Mouse (Mus musculus): ENCODE measurements around the gene Klhl26. TPM values are rescaled to one million over a fixed set of nuclear protein-coding genes. Genes with fewer than 3 reads are reported as not detected.

The Klhl26 gene
- polyA plus RNA-seq, 1 experiment from 2014 or later: 19.1 TPM

GRCm38 (mm10) chr8:70507027-70507393 is 30.2 kb upstream of the Klhl26 start:
- H3K36me3 ChIP-seq: peaks cover 47% of the 10 kb centered on the region
- no peaks in the 10 kb centered on the region for H3K9me3 ChIP-seq
- peak overlapping the region; percentile 95; the same call in 1 of the 2 replicates for H3K27ac ChIP-seq
- no peak for DNase-seq (ENCODE audit: low spot score)
- H3K27me3 ChIP-seq (ENCODE audit: insufficient read depth, poor library complexity, severe bottlenecking): peaks cover 29% of the 10 kb centered on the region
- peak overlapping the region; percentile 64 for H3K4me3 ChIP-seq
- 63% methylated on average over 5 of the region's 5 CpGs for WGBS
- H3K4me1 ChIP-seq (replicated peaks): peaks cover 77% of the 10 kb centered on the region

DNA sequence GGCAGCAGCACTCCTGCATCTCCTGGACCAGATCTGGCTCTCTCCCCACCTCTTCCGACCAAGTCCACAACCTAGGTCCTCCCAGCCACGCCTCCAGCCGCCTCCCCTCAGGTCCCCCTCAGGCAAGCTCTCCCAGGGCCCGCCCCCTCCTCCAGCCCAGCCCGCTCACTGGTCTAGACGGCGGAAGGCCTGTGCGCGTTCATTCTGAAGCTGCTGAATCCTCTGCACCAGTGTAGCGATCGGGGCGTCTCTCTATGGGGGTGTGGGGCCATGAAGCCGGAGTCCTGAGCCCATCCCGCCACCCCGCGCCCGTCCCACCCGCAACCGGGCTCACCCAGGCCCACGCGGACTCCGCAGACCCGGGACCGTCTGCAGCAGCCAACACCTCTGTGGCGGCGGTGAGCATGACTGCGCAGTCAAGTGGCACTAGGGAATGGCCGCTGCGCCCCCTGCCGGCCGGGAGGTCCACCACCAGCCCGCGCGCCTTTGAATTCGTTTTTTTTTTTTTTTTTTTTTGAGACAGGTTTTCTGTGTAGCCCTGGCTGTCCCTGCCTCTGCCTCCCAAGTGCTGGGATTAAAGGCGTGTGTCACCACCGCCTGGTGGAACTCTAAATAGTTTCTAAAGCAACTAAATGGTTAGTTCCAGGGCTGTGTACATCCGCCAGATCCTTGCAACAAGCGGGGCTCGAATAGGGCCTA is 29.7 kb upstream of the Klhl26 start, which contains the start of gene Rex1bd:
Gene Rex1bd, minus strand, starts transcription at position 425 of the 699 bp plus-strand sequence.
- whole genome bisulfite sequencing: 3% methylated on average over 40 of the region's 40 CpGs
- Histone ChIP-seq H3K9me3 (no peaks in the 10 kb centered on the region), H3K4me3 (peak within 1 kb of the TSS; percentile 64), H3K4me1 (replicated peaks) (peaks cover 75% of the 10 kb centered on the region), H3K27ac (peak within 1 kb of the TSS; percentile 95), H3K36me3 (peaks cover 43% of the 10 kb centered on the region), H3K27me3 (ENCODE audit: insufficient read depth, poor library complexity, severe bottlenecking) (peaks cover 35% of the 10 kb centered on the region)
- DNase-seq (ENCODE audit: low spot score): peak; percentile 97

- WGBS: 39% methylated on average over 32 of the region's 32 CpGs
- DNase-seq (ENCODE audit: low spot score): no peak
- H3K27me3 ChIP-seq (ENCODE audit: insufficient read depth, poor library complexity, severe bottlenecking): peaks cover 41% of the 10 kb centered on the region
- H3K9me3 ChIP-seq: no peaks in the 10 kb centered on the region
- peaks cover 73% of the 10 kb centered on the region for H3K4me1 ChIP-seq (replicated peaks)
- peak overlapping the region; percentile 95 for H3K27ac ChIP-seq
- H3K36me3 ChIP-seq: peaks cover 43% of the 10 kb centered on the region
- peak overlapping the region; percentile 64 for H3K4me3 ChIP-seq
These were observed 29.0 kb upstream of the Klhl26 start for GRCm38 (mm10) chr8:70505698-70506327.

DNA sequence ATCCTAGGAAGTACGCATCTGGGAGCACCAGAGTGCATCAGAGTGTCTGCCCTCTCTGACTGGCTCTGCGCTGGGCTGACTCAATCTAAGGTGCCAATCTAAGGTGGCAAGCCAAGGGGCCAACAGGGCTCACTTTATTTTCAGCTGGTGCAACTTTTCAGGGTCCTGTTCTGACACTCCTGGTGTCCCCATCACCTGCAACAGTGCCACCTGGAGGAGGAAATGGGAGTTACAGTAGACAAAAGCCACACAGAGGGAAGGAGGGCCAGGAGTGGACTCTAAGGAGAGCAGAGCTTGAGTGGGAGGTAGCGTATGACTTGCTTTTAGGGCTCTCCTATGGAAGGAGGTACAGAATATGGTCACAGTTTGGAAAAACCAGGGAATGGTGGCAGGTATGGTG is 28.1 kb upstream of the Klhl26 start:
- DNase-seq (ENCODE audit: low spot score): peak; percentile 81
- Histone ChIP-seq H3K4me1 (replicated peaks) (peaks cover 82% of the 10 kb centered on the region), H3K4me3 (peak overlapping the region; percentile 64; the same call in 1 of the 2 replicates), H3K36me3 (peaks cover 43% of the 10 kb centered on the region), H3K27ac (no peak overlapping the region), H3K27me3 (ENCODE audit: insufficient read depth, poor library complexity, severe bottlenecking) (peaks cover 51% of the 10 kb centered on the region), H3K9me3 (no peaks in the 10 kb centered on the region)
- WGBS: 75% methylated on average over 3 of the region's 3 CpGs

- Histone ChIP-seq H3K27me3 (ENCODE audit: insufficient read depth, poor library complexity, severe bottlenecking) (peaks cover 56% of the 10 kb centered on the region), H3K27ac (no peak overlapping the region), H3K36me3 (peaks cover 42% of the 10 kb centered on the region), H3K4me1 (replicated peaks) (peaks cover 84% of the 10 kb centered on the region), H3K9me3 (no peaks in the 10 kb centered on the region), H3K4me3 (peak overlapping the region; percentile 64)
- 52% methylated on average over 16 of the region's 16 CpGs for WGBS
- peak; percentile 63 for DNase-seq (ENCODE audit: low spot score)
These were observed 27.5 kb upstream of the Klhl26 start for GRCm38 (mm10) chr8:70504291-70504716.

DNA sequence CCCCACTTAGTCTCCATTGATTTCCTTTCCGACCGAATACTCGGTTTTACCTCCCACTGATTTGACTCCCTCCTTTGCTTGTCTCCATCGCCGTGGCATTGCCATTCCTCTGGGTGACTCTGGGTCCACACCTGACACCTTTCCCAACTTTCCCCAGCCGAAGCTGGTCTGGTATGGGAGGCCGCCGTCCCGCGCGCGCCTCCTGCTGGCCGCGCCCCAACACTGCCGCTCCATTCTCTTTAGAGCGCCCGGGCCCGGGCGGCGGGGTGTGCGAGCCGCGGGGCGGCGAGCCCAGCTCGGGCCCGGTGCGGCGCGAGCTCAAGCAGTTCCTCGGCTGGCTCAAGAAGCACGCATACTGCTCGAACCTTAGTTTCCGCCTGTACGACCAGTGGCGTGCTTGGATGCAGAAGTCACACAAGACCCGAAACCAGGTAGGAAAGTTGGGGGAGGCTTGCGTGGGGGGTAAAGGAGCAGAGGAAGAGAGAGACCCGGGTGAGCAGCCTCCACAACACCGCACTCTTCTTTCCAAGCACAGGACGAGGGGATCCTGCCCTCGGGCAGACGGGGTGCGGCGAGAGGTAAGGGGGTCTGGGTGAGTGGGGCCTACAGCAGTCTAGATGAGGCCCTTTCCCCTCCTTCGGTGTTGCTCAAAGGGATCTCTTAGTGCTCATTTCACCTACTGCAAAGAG is 26.4 kb upstream of the Klhl26 start:
- Histone ChIP-seq H3K9me3 (no peaks in the 10 kb centered on the region), H3K4me1 (replicated peaks) (peaks cover 74% of the 10 kb centered on the region), H3K27me3 (ENCODE audit: insufficient read depth, poor library complexity, severe bottlenecking) (peaks cover 67% of the 10 kb centered on the region), H3K4me3 (peak overlapping the region; percentile 21), H3K36me3 (peaks cover 31% of the 10 kb centered on the region), H3K27ac (peak overlapping the region; percentile 12; the same call in 1 of the 2 replicates)
- WGBS: 12% methylated on average over 46 of the region's 46 CpGs
- DNase-seq (ENCODE audit: low spot score): peak; percentile 76

DNA sequence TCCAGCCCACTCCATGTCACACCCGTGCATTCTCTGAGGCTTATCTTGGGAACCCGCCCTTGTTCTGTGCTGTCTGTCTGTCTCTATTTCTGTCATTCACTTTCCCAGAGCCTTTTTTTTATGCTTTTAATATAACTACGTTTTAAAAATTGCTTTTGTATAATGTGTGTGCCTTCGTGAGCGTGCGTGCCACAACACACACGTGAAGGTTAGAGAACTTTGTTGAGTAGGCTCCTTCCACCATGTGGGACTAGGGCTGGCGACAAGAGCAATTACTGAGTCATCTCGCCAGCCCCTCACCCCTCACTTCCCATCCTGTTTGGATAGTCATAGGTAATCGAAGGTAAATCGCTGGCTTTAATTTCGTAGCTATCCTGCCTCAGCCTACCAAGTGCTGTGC is 25.8 kb upstream of the Klhl26 start:
- WGBS: 35% methylated on average over 12 of the region's 12 CpGs
- no peaks in the 10 kb centered on the region for H3K9me3 ChIP-seq
- peaks cover 71% of the 10 kb centered on the region for H3K4me1 ChIP-seq (replicated peaks)
- H3K4me3 ChIP-seq: peak overlapping the region; percentile 18; the same call in 1 of the 2 replicates
- H3K27me3 ChIP-seq (ENCODE audit: insufficient read depth, poor library complexity, severe bottlenecking): peaks cover 74% of the 10 kb centered on the region
- DNase-seq (ENCODE audit: low spot score): no peak
- H3K36me3 ChIP-seq: peaks cover 24% of the 10 kb centered on the region
- no peak overlapping the region for H3K27ac ChIP-seq

DNA sequence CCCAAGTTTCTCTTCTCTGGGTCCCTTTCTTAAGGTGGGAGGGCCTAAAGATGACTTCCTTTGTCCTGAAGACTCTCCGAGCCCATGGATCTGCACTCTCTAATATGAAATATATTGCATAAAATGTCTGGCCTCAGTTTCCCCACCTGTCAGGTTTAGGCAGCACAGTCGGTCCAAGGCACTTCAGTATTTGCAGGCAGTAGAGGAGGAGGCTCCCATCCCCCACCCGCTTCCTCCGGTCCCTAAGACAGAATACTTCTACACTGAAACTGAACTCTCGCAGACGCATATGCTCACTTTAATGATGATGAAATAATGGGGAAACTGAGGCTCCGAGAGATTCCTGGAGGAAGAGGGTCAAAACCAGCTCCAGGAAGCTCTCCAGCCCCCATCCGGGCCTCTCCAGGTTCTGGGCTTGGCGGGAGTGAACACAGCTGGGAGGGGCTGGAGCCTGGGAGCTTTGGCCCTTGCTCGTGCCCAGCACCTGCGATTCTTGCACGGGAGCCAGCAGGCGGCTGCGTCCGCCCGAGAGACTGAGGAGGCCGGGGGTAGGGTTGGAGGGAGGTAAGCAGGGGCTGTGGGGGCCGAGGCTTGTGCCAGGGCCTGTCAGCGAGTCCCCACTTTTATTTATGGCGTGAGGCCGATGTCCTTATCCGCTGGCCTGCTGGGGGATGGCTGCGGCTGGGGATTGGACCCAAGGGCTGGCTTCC is 25.2 kb upstream of the Klhl26 start:
- DNase-seq (ENCODE audit: low spot score): no peak
- no peak overlapping the region for H3K27ac ChIP-seq
- peaks cover 80% of the 10 kb centered on the region for H3K27me3 ChIP-seq (ENCODE audit: insufficient read depth, poor library complexity, severe bottlenecking)
- H3K36me3 ChIP-seq: peaks cover 19% of the 10 kb centered on the region
- 13% methylated on average over 23 of the region's 23 CpGs for WGBS
- H3K4me1 ChIP-seq (replicated peaks): peaks cover 68% of the 10 kb centered on the region
- peak overlapping the region; percentile 16 for H3K4me3 ChIP-seq
- no peaks in the 10 kb centered on the region for H3K9me3 ChIP-seq

DNA sequence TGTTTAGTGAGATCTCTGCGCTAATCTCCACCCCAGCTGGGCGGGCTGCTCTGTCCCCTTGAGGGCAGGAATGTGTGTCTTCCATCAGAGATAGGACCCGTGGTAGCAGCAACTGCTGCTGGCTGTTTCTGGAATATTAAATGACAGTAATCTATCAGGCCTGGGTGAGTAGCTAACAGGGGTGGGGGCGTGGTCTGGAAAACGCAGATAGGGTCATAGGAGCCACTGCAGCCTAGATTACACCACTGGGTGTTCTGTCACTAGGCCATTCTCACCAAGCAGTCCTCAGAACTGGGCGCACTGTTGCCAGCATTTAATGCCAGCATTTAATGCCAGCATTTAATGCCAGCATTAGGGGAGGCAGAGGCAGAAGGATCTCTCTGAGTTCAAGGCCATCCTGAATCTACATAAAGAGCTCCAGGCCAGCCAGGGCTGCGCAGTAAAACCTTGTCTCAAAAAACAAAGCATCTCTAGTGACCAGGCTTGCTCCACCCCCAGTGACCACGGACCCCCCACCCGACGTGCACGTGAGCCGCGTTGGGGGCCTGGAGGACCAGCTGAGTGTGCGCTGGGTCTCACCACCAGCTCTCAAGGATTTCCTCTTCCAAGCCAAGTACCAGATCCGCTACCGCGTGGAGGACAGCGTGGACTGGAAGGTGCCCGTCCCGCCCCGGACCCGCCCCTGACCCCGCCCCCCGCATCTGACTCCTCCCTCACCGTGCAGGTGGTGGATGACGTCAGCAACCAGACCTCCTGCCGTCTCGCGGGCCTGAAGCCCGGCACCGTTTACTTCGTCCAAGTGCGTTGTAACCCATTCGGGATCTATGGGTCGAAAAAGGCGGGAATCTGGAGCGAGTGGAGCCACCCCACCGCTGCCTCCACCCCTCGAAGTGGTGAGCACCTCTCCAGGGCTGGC is 23.9 kb upstream of the Klhl26 start:
- H3K9me3 ChIP-seq: no peaks in the 10 kb centered on the region
- H3K4me1 ChIP-seq (replicated peaks): peaks cover 60% of the 10 kb centered on the region
- H3K27ac ChIP-seq: no peak overlapping the region
- no peak for DNase-seq (ENCODE audit: low spot score)
- H3K36me3 ChIP-seq: peaks cover 18% of the 10 kb centered on the region
- H3K27me3 ChIP-seq (ENCODE audit: insufficient read depth, poor library complexity, severe bottlenecking): peaks cover 93% of the 10 kb centered on the region
- peak overlapping the region; percentile 25 for H3K4me3 ChIP-seq
- WGBS: 8% methylated on average over 39 of the region's 39 CpGs

DNA sequence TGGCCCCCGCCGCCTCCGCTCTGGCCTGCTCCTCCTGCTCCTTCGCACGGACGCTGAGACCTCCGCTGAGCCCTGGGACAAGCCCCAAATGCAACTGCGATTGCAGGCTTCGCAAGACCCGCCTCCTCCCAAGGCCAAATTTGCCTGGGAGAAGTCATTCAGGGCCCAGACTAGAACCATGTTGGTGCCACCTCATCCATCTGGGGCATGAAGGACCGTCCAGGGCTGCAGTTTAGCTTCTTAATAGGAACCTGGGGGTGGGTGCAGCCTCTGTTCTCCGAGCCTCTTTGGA is 18.9 kb upstream of the Klhl26 start:
- 6% methylated on average over 12 of the region's 12 CpGs for WGBS
- Histone ChIP-seq H3K9me3 (no peaks in the 10 kb centered on the region), H3K36me3 (no peaks in the 10 kb centered on the region), H3K4me3 (peak overlapping the region; percentile 51), H3K4me1 (replicated peaks) (peaks cover 65% of the 10 kb centered on the region), H3K27ac (no peak overlapping the region), H3K27me3 (ENCODE audit: insufficient read depth, poor library complexity, severe bottlenecking) (peaks cover 100% of the 10 kb centered on the region)
- no peak for DNase-seq (ENCODE audit: low spot score)

GRCm38 (mm10) chr8:70495001-70495770 is 18.4 kb upstream of the Klhl26 start:
- Histone ChIP-seq H3K27ac (no peak overlapping the region), H3K36me3 (no peaks in the 10 kb centered on the region), H3K27me3 (ENCODE audit: insufficient read depth, poor library complexity, severe bottlenecking) (peaks cover 100% of the 10 kb centered on the region), H3K4me1 (replicated peaks) (peaks cover 65% of the 10 kb centered on the region), H3K4me3 (peak overlapping the region; percentile 51), H3K9me3 (no peaks in the 10 kb centered on the region)
- DNase-seq (ENCODE audit: low spot score): no peak
- 2% methylated on average over 21 of the region's 21 CpGs for WGBS

Measured in hindbrain, embryonic 10.5 days (tissue).